Mouse (Mus musculus): Measurements from ENCODE around the gene Snx18. TPM values are rescaled to one million over a fixed set of nuclear protein-coding genes. Genes with fewer than 3 reads are reported as not detected.

Gene Snx18
- total and polyA plus RNA-seq, 2 experiments from 2014 or later: 10.3 to 35.5 TPM

DNA sequence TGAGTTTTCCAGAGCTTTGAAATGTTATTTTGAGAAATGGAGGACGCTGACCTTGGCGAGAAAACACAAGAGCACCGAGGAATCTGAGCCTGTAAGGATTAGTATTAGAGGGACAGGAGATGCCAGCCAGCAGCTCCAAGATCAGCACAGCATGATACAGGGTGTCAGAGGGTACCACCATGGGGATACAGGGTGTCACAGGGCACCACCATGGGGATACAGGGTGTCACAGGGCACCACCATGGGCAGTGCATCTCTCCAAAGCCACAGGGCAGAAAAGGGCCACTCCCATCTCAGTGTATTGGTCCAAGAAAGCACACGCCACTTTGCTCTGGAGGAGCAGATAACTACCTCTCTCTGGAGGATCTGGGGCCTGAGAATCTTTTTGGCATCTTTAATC is 38.3 kb upstream of the Snx18 start:
- DNase-seq: no peak
- 92% methylated on average over 4 of the region's 4 CpGs for WGBS
- H3K27me3 ChIP-seq (ENCODE audit: insufficient read depth, low read length): no peaks in the 10 kb centered on the region
- no peak overlapping the region for H3K9ac ChIP-seq
- no peak for ATAC-seq
- H3K9me3 ChIP-seq (ENCODE audit: low read length): no peaks in the 10 kb centered on the region
- H3K36me3 ChIP-seq (ENCODE audit: insufficient read depth): no peaks in the 10 kb centered on the region
- H3K4me3 ChIP-seq (ENCODE audit: low read depth, low read length): no peak overlapping the region
- H3K4me1 ChIP-seq (ENCODE audit: insufficient read depth): 0 out of 2 replicates have a peak, but pooled peaks cover under 1% of the 10 kb centered on the region
- no peak overlapping the region for H3K4me2 ChIP-seq (ENCODE audit: low read depth)
- no peak overlapping the region for H3K27ac ChIP-seq (ENCODE audit: low read depth, low read length)
- TF ChIP-seq CTCF (IDR thresholded peaks at IDR 0.05; ENCODE audit: low read depth): no peak

DNA sequence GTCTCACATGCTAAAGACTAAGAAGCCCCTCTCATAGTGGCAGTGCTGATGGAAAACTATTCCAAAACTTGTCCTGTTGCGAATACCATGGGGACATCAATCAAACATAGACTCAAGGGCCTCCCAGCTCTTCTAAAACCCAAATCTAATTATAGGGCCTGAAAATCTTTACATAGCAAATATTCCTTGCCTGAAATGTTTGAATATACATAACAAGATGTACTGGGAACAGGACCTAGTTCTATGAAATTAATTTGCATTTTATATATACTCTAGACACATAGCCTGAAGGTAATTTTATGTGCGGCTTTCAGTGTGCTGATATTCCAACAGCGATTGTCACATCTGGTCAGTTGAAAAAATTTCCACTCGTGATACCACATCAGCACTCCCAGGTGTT is 37.1 kb upstream of the Snx18 start:
- 75% methylated on average over 4 of the region's 4 CpGs for WGBS

DNA sequence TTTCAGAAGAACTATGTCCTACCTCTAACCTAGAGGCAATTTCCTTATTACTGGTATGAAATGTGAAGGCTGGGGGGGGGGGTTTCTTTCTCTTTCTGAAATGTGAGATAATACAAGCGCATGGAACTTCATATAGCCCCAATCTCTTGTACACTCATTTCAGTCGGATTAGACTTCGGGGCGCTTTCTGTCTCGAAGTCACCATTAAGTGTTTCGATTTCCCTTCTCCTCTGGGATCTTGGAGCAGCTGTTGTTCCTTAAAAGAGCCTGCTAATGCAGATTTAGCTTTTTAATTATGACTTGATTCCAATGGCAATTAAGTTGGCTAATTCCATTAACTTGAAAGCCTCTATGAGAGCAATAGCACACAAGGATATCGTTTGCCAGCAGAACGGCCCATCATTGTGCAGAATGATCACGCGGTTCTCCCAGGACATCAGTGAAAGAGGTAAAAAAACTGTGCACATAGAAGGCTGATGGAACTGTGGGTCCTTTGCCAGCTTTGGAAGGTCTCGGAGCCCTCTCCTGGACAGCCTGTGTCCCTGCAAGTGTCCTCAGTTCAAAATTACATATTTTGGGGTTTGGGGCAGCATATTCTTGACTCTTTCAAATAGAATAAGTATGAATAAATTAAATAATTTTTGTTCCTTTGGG is 22.7 kb upstream of the Snx18 start:
- no peaks in the 10 kb centered on the region for H3K4me1 ChIP-seq (ENCODE audit: insufficient read depth)
- no peaks in the 10 kb centered on the region for H3K9me3 ChIP-seq (ENCODE audit: low read length)
- DNase-seq (peak; percentile 41), ATAC-seq (peak; percentile 63)
- H3K4me2 ChIP-seq (ENCODE audit: low read depth): no peak overlapping the region
- H3K9ac ChIP-seq: no peak overlapping the region
- no peaks in the 10 kb centered on the region for H3K27me3 ChIP-seq (ENCODE audit: insufficient read depth, low read length)
- 53% methylated on average over 11 of the region's 11 CpGs for WGBS
- TF ChIP-seq CTCF (IDR thresholded peaks at IDR 0.05; ENCODE audit: low read depth): peak; percentile 48
- no peak overlapping the region for H3K27ac ChIP-seq (ENCODE audit: low read depth, low read length)
- H3K36me3 ChIP-seq (ENCODE audit: insufficient read depth): no peaks in the 10 kb centered on the region
- no peak overlapping the region for H3K4me3 ChIP-seq (ENCODE audit: low read depth, low read length)

More for the DNA sequence above, 37.1 kb upstream of the Snx18 start:
- DNase-seq (no peak), ATAC-seq (peak; percentile 54)
- Histone ChIP-seq H3K9ac (no peak overlapping the region), H3K36me3 (ENCODE audit: insufficient read depth) (no peaks in the 10 kb centered on the region), H3K4me2 (ENCODE audit: low read depth) (no peak overlapping the region), H3K27ac (ENCODE audit: low read depth, low read length) (no peak overlapping the region), H3K27me3 (ENCODE audit: insufficient read depth, low read length) (no peaks in the 10 kb centered on the region), H3K4me3 (ENCODE audit: low read depth, low read length) (no peak overlapping the region), H3K9me3 (ENCODE audit: low read length) (no peaks in the 10 kb centered on the region), H3K4me1 (ENCODE audit: insufficient read depth) (no peaks in the 10 kb centered on the region)
- no peak for TF ChIP-seq CTCF (IDR thresholded peaks at IDR 0.05; ENCODE audit: low read depth)

DNA sequence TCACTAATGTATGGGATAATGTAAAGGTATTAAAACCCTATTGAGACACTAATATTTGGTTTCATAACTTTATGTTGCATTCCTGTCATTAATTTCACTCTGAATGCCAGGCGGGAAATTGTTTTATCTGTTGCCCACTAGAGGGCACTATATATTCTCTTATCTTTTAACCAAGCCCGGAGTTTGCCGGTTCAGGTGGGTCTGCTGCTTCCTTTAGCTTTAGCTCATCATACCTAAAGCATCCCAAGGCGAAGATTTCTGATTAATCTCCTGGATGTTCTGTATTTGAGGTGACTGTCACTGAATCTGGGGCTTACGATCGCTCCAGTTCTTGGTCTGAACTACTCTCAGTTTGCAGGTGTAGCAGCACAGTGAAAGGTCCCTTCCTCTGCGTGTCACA is 20.6 kb upstream of the Snx18 start:
- H3K36me3 ChIP-seq (ENCODE audit: insufficient read depth): no peaks in the 10 kb centered on the region
- ATAC-seq: peak; percentile 55; the same call in 1 of the 2 replicates
- H3K27me3 ChIP-seq (ENCODE audit: insufficient read depth, low read length): no peaks in the 10 kb centered on the region
- H3K4me2 ChIP-seq (ENCODE audit: low read depth): no peak overlapping the region
- 29% methylated on average over 7 of the region's 7 CpGs for WGBS
- H3K9ac ChIP-seq: no peak overlapping the region
- H3K9me3 ChIP-seq (ENCODE audit: low read length): no peaks in the 10 kb centered on the region
- no peak overlapping the region for H3K27ac ChIP-seq (ENCODE audit: low read depth, low read length)
- peak; percentile 72 for TF ChIP-seq CTCF (IDR thresholded peaks at IDR 0.05; ENCODE audit: low read depth)
- H3K4me3 ChIP-seq (ENCODE audit: low read depth, low read length): no peak overlapping the region
- peak; percentile 79 for DNase-seq
- no peaks in the 10 kb centered on the region for H3K4me1 ChIP-seq (ENCODE audit: insufficient read depth)

DNA sequence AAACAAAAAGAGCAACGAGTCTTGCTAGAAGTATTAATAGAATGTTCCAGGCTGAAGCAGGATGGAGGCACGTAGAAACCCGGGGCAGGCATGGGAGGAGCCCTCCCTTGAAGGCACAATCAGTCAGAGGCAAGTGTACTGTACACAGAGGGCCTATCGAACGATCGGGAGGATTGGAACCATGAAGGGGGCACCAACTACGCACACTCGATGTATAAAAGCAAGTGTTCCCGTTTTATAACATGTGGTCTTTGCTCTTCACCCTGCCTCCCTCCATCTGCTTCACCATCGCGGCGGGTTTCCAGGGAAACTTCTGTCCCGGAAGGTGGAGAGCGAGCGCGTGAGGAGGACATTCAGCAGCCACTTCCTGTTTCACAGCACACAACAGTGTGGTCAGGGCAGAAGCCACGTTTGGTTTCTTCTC is 17.4 kb upstream of the Snx18 start:
- 80% methylated on average over 17 of the region's 17 CpGs for WGBS
- H3K4me3 ChIP-seq (ENCODE audit: low read depth, low read length): no peak overlapping the region
- no peaks in the 10 kb centered on the region for H3K4me1 ChIP-seq (ENCODE audit: insufficient read depth)
- ATAC-seq (no peak), DNase-seq (no peak)
- no peaks in the 10 kb centered on the region for H3K9me3 ChIP-seq (ENCODE audit: low read length)
- H3K9ac ChIP-seq: no peak overlapping the region
- no peaks in the 10 kb centered on the region for H3K36me3 ChIP-seq (ENCODE audit: insufficient read depth)
- H3K27me3 ChIP-seq (ENCODE audit: insufficient read depth, low read length): no peaks in the 10 kb centered on the region
- no peak overlapping the region for H3K27ac ChIP-seq (ENCODE audit: low read depth, low read length)
- no peak overlapping the region for H3K4me2 ChIP-seq (ENCODE audit: low read depth)
- TF ChIP-seq CTCF (IDR thresholded peaks at IDR 0.05; ENCODE audit: low read depth): no peak

DNA sequence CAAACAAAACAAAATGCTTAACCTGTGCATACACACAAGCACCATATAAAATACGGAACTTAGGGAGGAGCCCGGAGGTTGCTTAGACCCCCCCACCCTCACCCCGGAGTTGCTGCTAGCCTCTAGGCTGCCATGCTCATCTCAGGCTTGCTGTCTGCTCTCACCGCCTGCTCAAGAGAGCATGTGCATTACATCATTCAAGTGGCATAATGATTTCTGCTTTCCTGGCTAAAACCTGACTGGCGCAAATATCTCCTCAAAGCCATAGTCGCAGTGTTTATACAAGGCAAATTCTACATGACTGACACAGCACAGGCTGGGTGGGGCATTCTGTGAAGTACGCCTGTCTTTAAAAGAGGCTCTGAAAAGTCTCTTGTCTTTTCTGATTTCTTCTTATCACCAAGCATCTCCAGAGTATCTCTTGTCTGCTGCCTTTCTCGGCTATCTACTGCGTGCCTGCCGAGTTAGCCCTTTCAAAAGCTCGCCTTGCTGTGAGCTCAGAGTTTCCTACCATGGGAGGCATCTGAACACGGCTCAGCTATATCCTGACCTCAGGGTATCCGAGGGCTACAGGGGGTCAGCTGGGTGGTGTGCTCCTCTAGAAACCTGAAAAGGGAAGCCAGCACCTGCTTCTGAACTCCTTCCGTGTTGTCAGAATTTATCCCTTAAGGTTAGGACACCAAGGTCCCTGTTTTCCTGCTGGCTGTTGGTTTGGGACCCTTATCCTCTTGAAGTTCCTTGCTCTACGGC is 16.5 kb upstream of the Snx18 start:
- 71% methylated on average over 15 of the region's 15 CpGs for WGBS
- no peak for DNase-seq
- TF ChIP-seq CTCF (IDR thresholded peaks at IDR 0.05; ENCODE audit: low read depth): no peak
- H3K9ac ChIP-seq: no peak overlapping the region
- no peak overlapping the region for H3K4me2 ChIP-seq (ENCODE audit: low read depth)
- no peaks in the 10 kb centered on the region for H3K27me3 ChIP-seq (ENCODE audit: insufficient read depth, low read length)
- no peaks in the 10 kb centered on the region for H3K36me3 ChIP-seq (ENCODE audit: insufficient read depth)
- H3K27ac ChIP-seq (ENCODE audit: low read depth, low read length): no peak overlapping the region
- no peaks in the 10 kb centered on the region for H3K9me3 ChIP-seq (ENCODE audit: low read length)
- no peaks in the 10 kb centered on the region for H3K4me1 ChIP-seq (ENCODE audit: insufficient read depth)
- H3K4me3 ChIP-seq (ENCODE audit: low read depth, low read length): no peak overlapping the region
- peak; percentile 80 for ATAC-seq

DNA sequence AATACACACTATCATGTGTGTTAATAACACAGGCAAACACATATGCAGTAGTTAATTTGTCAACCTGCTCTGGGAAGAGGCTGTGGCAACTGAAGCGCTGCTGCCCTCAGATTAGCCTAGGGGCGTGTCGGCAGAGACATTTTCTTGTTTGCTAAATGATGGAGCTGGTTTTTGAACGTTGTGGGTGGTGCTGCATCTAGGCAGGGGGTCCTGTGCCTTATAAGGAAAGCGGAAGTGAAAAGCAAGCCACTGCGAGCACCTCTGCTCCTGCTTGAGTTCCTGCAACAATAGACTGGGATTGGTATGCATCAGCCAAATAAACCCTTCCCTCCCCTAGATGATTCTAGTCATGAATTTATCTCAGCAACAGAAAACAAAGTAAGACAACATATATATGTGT is 14.1 kb upstream of the Snx18 start:
- H3K4me2 ChIP-seq (ENCODE audit: low read depth): no peak overlapping the region
- TF ChIP-seq CTCF (IDR thresholded peaks at IDR 0.05; ENCODE audit: low read depth): no peak
- H3K4me1 ChIP-seq (ENCODE audit: insufficient read depth): no peaks in the 10 kb centered on the region
- H3K9ac ChIP-seq: no peak overlapping the region
- no peak overlapping the region for H3K4me3 ChIP-seq (ENCODE audit: low read depth, low read length)
- no peak for ATAC-seq
- WGBS: 62% methylated on average over 6 of the region's 6 CpGs
- no peaks in the 10 kb centered on the region for H3K27me3 ChIP-seq (ENCODE audit: insufficient read depth, low read length)
- H3K27ac ChIP-seq (ENCODE audit: low read depth, low read length): no peak overlapping the region
- no peak for DNase-seq
- H3K36me3 ChIP-seq (ENCODE audit: insufficient read depth): no peaks in the 10 kb centered on the region
- no peaks in the 10 kb centered on the region for H3K9me3 ChIP-seq (ENCODE audit: low read length)
